Mouse (Mus musculus): ENCODE data around the gene Pabpn1. TPM values are rescaled to one million over a fixed set of nuclear protein-coding genes. Genes with fewer than 3 reads are reported as not detected.
A peak's percentile ranks its signal among the peaks of the same experiment; 100 is the strongest.

Pabpn1 gene
- total and polyA plus RNA-seq, 3 experiments: 142 to 387 (median 193) TPM

GRCm38 (mm10) chr14:54870861-54871260, 21.4 kb upstream of the Pabpn1 start, which contains the start of gene Homez:
Homez (minus strand) TSS chr14:54870961.
- Histone ChIP-seq H3K4me3 (ENCODE audit: low read depth, low read length) (no peak within 1 kb of the TSS), H3K27me3 (ENCODE audit: insufficient read depth, low read length) (no peaks in the 10 kb centered on the region), H3K4me1 (ENCODE audit: insufficient read depth, low read depth, low read length) (peaks cover 15% of the 10 kb centered on the region), H3K36me3 (replicated peaks) (peaks cover 4% of the 10 kb centered on the region), H3K9me3 (replicated peaks) (no peaks in the 10 kb centered on the region)
- TF ChIP-seq GATA2 (IDR thresholded peaks at IDR 0.05; ENCODE audit: borderline replicate concordance, low read depth, low read length) (no peak), TAL1 (conservative IDR thresholded peaks at IDR 0.05; ENCODE audit: low read depth, low read length) (no peak), GATA1 (IDR thresholded peaks at IDR 0.05; ENCODE audit: borderline replicate concordance, low read length) (no peak), CTCF (IDR thresholded peaks at IDR 0.05; ENCODE audit: low read depth, low read length) (no peak), POLR2AphosphoS5 (IDR thresholded peaks at IDR 0.05; ENCODE audit: insufficient replicate concordance, low read depth, low read length) (no peak)
- ATAC-seq (ENCODE audit: extremely low read depth, insufficient number of reproducible peaks, low FRiP score, poor library complexity, severe bottlenecking) (no peak), DNase-seq (ENCODE audit: low spot score) (no peak)

GRCm38 (mm10) chr14:54874165-54874564, 18.1 kb upstream of the Pabpn1 start:
- Histone ChIP-seq H3K9me3 (replicated peaks) (no peaks in the 10 kb centered on the region), H3K27me3 (ENCODE audit: insufficient read depth, low read length) (no peaks in the 10 kb centered on the region), H3K36me3 (replicated peaks) (peaks cover 4% of the 10 kb centered on the region), H3K4me3 (ENCODE audit: low read depth, low read length) (no peak overlapping the region), H3K4me1 (ENCODE audit: insufficient read depth, low read depth, low read length) (peaks cover 27% of the 10 kb centered on the region)
- TF ChIP-seq POLR2AphosphoS5 (IDR thresholded peaks at IDR 0.05; ENCODE audit: insufficient replicate concordance, low read depth, low read length): no peak
- no peak for TF ChIP-seq CTCF (IDR thresholded peaks at IDR 0.05; ENCODE audit: low read depth, low read length)
- no peak for TF ChIP-seq GATA2 (IDR thresholded peaks at IDR 0.05; ENCODE audit: borderline replicate concordance, low read depth, low read length)
- no peak for TF ChIP-seq GATA1 (IDR thresholded peaks at IDR 0.05; ENCODE audit: borderline replicate concordance, low read length)
- no peak for TF ChIP-seq TAL1 (conservative IDR thresholded peaks at IDR 0.05; ENCODE audit: low read depth, low read length)
- no peak for ATAC-seq (ENCODE audit: extremely low read depth, insufficient number of reproducible peaks, low FRiP score, poor library complexity, severe bottlenecking)
- DNase-seq (ENCODE audit: low spot score): no peak

DNA sequence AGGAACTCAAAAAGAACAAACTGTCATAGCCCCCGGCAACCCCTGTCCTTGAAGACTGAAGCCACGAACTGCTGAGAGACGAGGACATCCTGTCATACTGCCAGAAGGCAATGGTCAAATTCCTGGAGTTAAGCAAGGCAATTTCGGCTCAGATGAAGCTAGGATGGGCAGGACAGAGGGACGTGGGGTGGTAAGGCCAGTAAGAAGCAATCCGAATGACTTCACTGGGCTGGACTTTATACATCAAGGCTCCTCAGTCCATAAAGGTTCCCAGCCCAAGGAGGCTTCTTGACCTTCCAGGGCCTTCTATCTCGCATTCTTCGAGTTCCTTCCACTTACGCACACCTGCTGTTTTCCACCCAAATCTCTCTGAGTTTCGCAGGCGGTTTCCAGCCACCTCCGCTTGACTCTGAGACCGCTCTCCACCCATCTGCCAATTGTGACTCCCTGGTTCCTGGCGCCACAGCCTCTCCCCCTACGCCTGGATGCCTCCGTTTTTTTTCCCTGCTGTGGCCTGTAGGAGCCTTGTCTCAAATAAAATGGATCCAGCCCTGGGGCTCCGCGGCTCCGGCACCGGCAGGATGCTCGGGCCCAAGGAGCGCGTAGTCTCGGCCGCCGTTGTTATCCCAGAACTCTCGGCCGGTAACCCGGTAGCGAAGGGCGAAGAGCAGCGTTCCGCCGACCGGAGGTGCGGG, 16.3 kb upstream of the Pabpn1 start:
- H3K4me1 ChIP-seq (ENCODE audit: insufficient read depth, low read depth, low read length): peaks cover 27% of the 10 kb centered on the region
- no peaks in the 10 kb centered on the region for H3K27me3 ChIP-seq (ENCODE audit: insufficient read depth, low read length)
- H3K4me3 ChIP-seq (ENCODE audit: low read depth, low read length): peak overlapping the region; percentile 91
- no peak for TF ChIP-seq GATA1 (IDR thresholded peaks at IDR 0.05; ENCODE audit: borderline replicate concordance, low read length)
- no peak for TF ChIP-seq TAL1 (conservative IDR thresholded peaks at IDR 0.05; ENCODE audit: low read depth, low read length)
- TF ChIP-seq POLR2AphosphoS5 (IDR thresholded peaks at IDR 0.05; ENCODE audit: insufficient replicate concordance, low read depth, low read length): no peak
- TF ChIP-seq GATA2 (IDR thresholded peaks at IDR 0.05; ENCODE audit: borderline replicate concordance, low read depth, low read length): no peak
- TF ChIP-seq CTCF (IDR thresholded peaks at IDR 0.05; ENCODE audit: low read depth, low read length): no peak
- H3K9me3 ChIP-seq (replicated peaks): no peaks in the 10 kb centered on the region
- ATAC-seq (ENCODE audit: extremely low read depth, insufficient number of reproducible peaks, low FRiP score, poor library complexity, severe bottlenecking) (no peak), DNase-seq (ENCODE audit: low spot score) (peak; percentile 28)
- H3K36me3 ChIP-seq (replicated peaks): peaks cover 4% of the 10 kb centered on the region

DNA sequence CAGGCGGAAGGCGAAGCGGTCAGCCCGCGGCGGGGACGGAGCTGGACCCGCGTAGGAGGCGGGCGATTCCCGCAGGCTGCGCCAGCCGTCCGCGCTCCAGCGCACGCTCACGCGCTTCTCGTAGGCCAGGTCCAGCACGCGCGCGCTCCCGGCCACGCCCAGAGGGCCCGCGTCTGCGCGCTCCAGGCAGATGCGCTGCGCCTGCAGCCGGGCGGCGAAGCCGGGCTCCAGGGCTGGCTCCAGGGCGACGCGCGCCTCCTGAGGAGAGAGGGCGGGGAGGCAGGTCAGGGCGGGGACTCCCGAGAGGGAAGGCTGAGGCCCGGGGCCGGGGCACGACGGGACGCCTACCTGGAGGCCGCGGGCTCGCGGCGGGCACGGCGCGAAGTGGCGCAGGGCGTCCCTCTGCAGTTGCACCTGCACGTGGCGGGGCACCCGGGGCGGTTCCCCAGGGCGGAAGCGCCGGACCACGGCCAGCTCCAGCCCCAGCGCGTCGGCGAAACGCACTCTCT, 15.7 kb upstream of the Pabpn1 start:
- TF ChIP-seq TAL1 (conservative IDR thresholded peaks at IDR 0.05; ENCODE audit: low read depth, low read length) (no peak), POLR2AphosphoS5 (IDR thresholded peaks at IDR 0.05; ENCODE audit: insufficient replicate concordance, low read depth, low read length) (no peak), CTCF (IDR thresholded peaks at IDR 0.05; ENCODE audit: low read depth, low read length) (no peak), GATA1 (IDR thresholded peaks at IDR 0.05; ENCODE audit: borderline replicate concordance, low read length) (no peak), GATA2 (IDR thresholded peaks at IDR 0.05; ENCODE audit: borderline replicate concordance, low read depth, low read length) (no peak)
- Histone ChIP-seq H3K36me3 (replicated peaks) (peaks cover 4% of the 10 kb centered on the region), H3K27me3 (ENCODE audit: insufficient read depth, low read length) (no peaks in the 10 kb centered on the region), H3K9me3 (replicated peaks) (no peaks in the 10 kb centered on the region), H3K4me1 (ENCODE audit: insufficient read depth, low read depth, low read length) (peaks cover 31% of the 10 kb centered on the region), H3K4me3 (ENCODE audit: low read depth, low read length) (peak overlapping the region; percentile 91)
- DNase-seq (ENCODE audit: low spot score) (peak; percentile 97), ATAC-seq (ENCODE audit: extremely low read depth, insufficient number of reproducible peaks, low FRiP score, poor library complexity, severe bottlenecking) (peak; percentile 76)

GRCm38 (mm10) chr14:54877048-54877715, 15.1 kb upstream of the Pabpn1 start, which contains the start of gene Ppp1r3e:
Ppp1r3e (minus strand) TSS chr14:54877550.
- ATAC-seq (ENCODE audit: extremely low read depth, insufficient number of reproducible peaks, low FRiP score, poor library complexity, severe bottlenecking): no peak
- Histone ChIP-seq H3K27me3 (ENCODE audit: insufficient read depth, low read length) (no peaks in the 10 kb centered on the region), H3K4me1 (ENCODE audit: insufficient read depth, low read depth, low read length) (peaks cover 34% of the 10 kb centered on the region), H3K36me3 (replicated peaks) (peaks cover 4% of the 10 kb centered on the region), H3K4me3 (ENCODE audit: low read depth, low read length) (peak within 1 kb of the TSS; percentile 91), H3K9me3 (replicated peaks) (no peaks in the 10 kb centered on the region)
- no peak for TF ChIP-seq TAL1 (conservative IDR thresholded peaks at IDR 0.05; ENCODE audit: low read depth, low read length)
- no peak for TF ChIP-seq CTCF (IDR thresholded peaks at IDR 0.05; ENCODE audit: low read depth, low read length)
- no peak for TF ChIP-seq GATA2 (IDR thresholded peaks at IDR 0.05; ENCODE audit: borderline replicate concordance, low read depth, low read length)
- no peak for TF ChIP-seq POLR2AphosphoS5 (IDR thresholded peaks at IDR 0.05; ENCODE audit: insufficient replicate concordance, low read depth, low read length)
- no peak for TF ChIP-seq GATA1 (IDR thresholded peaks at IDR 0.05; ENCODE audit: borderline replicate concordance, low read length)
- DNase-seq (ENCODE audit: low spot score): peak; percentile 53
